Mouse (Mus musculus): Measurements from ENCODE around the gene Ttbk1.
"Not testable (repeated sequence)": the region's sequence is repeated elsewhere in the genome, so short reads cannot be mapped to it uniquely, and the experiment has no call there.

Gene Ttbk1

DNA sequence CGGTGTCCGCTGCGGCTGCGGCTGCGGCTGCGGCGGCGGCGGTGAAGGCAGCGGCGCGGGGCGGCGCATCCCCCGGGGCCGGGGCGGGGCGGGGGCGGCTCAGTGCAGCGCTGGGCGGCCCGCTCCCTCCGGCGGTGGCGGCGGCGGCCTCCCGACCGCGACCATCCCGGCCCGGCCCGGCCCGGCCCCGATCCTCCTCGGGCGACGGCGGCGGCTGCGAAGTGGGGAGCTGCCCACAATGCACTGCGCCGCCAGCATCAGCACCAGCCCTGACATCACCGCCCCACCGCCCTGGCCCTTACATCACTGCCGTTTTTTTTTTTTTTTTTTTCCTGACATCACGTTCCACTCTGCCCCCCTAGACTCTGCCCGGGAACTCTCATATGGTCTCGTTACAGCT, at the start of gene Ttbk1:
TSS of gene Ttbk1 (minus strand) at position 245 of the 400 bp plus-strand sequence.
- DNase-seq (ENCODE audit: low read depth, low spot score), result no peak

GRCm38 (mm10) chr17:46525579-46526307, 38.3 kb upstream of the Ttbk1 start:
- peak; percentile 70 for DNase-seq (ENCODE audit: low read depth, low spot score)

GRCm38 (mm10) chr17:46525065-46525464, 37.6 kb upstream of the Ttbk1 start:
- no peak for DNase-seq (ENCODE audit: low read depth, low spot score)

GRCm38 (mm10) chr17:46521963-46522668, 34.6 kb upstream of the Ttbk1 start:
- DNase-seq (ENCODE audit: low read depth, low spot score), result no peak

GRCm38 (mm10) chr17:46521174-46521573, 33.7 kb upstream of the Ttbk1 start:
- DNase-seq (ENCODE audit: low read depth, low spot score), result no peak

DNA sequence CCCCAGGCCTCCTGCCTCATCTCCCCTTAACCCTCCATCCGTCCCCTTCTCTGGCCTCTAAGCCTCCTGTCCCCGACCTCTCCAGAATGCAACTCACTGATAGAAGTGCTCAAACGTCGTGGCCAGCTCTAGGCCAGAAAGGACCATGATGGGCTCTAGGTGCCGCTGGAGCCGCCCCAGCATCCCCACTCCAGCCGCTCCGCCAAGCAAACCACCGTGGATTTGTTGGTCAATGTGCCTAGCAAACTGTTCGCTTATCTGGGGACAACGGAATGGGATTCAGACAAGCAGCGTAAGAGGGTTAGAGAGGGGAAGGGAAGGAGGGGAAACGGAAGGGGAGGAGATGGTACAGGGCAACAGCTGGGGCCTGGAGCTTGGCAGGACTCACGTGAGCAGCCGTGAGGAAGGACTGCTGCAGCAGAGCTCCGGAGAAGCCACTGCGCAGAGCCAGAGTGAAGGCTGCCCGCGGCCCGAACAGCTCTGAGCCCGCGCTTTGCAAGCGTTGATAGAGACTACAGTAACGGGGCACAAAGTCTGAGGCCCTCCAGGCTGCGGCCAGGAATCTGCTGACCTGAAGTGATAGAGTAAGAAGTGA, 33.0 kb upstream of the Ttbk1 start:
- no peak for DNase-seq (ENCODE audit: low read depth, low spot score)

GRCm38 (mm10) chr17:46519971-46520370, 32.5 kb upstream of the Ttbk1 start:
- no peak for DNase-seq (ENCODE audit: low read depth, low spot score)

GRCm38 (mm10) chr17:46513329-46513728, 25.9 kb upstream of the Ttbk1 start:
- DNase-seq (ENCODE audit: low read depth, low spot score), result no peak

- peak; percentile 66 for DNase-seq (ENCODE audit: low read depth, low spot score)
Observed at GRCm38 (mm10) chr17:46511059-46511710, 23.7 kb upstream of the Ttbk1 start.

DNA sequence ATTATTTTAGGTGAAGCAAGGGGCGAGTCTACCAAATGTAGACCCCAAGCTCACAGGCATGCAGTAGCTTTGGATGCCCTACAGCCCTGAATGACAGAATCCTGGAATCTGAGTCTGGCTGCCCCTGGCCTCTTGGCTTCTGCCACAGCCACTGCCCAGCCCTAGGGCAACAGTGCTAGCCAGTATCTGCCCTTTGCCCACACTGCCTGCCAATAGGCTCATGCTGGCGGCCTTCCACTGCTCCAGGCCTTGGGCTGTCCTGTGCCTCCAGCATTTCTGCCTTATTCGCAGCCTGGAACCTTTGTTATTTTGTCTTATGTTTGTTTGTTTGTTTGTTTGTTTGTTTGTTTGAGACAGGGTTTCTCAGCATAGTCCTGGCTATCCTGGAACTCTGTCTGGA, 18.1 kb upstream of the Ttbk1 start:
- DNase-seq (ENCODE audit: low read depth, low spot score), result peak; percentile 15

DNA sequence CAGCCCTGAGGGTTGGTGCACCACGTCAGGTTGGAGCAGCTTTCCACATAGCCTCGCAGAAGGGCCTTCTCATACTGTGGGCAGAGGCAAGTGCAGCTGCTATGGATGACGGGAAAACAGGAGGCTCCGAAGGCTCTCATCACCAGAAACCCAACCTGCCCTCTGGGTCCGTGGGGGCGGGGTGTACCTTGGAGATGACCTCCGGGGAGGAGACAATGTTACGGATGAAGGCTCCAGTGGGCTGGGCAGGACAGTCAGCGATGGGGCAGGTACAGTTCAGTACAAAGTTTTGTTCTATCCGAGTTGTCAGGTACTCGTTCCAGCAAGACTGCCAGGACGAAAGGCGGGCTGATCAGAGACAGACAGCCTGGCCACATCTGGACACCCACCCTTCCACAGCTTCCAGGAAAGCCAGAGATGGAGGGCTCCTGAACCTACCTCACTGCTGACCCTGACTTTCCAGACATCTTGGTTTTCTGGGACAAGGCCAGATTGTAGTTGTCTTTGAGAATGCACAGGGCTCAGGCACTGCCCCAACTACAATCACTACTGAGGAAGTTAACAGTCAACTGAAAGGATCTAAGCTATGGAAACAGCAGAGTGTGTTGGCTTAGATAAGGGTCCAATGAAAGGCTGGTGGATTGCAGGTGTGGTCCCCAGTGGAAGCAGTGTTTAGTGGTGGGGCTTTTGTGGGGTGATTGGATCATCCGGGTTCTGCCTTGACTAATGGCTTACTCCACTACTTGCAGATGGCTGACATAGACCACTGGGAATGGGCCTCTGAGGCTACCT, 16.6 kb upstream of the Ttbk1 start:
- no peak for DNase-seq (ENCODE audit: low read depth, low spot score)

- DNase-seq (ENCODE audit: low read depth, low spot score), result no peak
Observed at GRCm38 (mm10) chr17:46502775-46503174, 15.3 kb upstream of the Ttbk1 start.

DNA sequence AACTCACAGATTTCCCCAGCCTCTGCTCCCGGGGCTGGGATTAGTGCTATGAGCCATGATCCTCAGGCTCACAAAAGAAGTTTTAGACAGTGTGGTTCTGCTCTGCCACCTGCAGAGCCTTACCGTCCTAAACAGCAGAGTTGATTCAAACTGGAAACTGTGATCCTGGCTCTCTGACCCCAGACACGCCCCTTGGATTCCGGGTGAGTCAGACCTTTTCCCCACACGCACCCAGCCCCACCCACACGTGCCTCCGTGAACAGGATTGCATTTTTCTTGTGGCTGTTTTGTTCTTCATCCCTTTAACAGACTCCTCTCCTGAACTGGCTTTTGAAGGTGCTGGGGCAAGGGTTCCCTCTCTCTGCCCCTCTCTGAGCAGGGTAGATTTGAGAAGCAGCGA, 10.5 kb upstream of the Ttbk1 start:
- peak; percentile 88 for DNase-seq (ENCODE audit: low read depth, low spot score)

DNA sequence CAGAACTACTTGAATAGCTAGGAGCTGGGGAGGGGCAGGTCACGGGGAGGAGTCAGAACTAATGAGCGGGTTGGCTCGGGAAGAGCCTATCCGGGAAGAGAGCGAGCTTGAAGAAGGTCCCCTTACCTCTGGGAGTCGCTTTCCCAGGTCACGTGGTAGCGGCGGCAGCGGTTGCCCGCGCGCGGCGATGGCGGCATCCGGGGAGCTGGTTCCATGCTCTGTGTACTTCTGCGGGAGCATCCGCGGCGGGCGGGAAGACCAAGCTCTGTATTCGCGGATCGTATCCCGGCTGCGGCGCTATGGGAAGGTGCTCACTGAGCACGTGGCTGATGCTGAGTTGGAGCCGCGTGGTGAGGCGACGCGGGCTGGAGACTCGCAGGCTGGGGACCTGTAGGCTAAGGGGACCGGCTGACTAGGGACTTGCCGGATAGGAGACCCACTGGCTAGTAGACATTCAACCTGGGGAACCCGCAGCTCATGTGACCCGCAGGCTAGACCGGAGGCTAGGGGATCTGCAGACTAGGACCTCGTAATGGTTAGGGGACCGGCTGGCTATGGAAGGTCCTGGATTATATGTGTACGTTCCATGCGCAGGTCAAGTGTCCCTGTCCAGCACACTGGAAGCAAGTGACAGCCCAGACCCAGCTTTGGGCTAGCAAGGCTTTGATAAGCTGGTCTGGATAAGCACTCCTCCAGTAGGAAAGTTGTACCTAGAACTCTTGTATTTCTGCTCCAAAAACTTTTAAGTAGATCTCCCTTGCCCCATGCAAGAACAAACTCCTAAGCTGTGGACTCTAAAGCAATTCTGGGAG, 9.4 kb upstream of the Ttbk1 start, which contains the start of gene Dnph1:
TSS of gene Dnph1 (plus strand) at position 89 of the 812 bp plus-strand sequence.
- DNase-seq (ENCODE audit: low read depth, low spot score), result peak; percentile 94

- not testable (repeated sequence) for DNase-seq (ENCODE audit: low read depth, low spot score)
Observed at GRCm38 (mm10) chr17:46496081-46496480, 8.6 kb upstream of the Ttbk1 start.

DNA sequence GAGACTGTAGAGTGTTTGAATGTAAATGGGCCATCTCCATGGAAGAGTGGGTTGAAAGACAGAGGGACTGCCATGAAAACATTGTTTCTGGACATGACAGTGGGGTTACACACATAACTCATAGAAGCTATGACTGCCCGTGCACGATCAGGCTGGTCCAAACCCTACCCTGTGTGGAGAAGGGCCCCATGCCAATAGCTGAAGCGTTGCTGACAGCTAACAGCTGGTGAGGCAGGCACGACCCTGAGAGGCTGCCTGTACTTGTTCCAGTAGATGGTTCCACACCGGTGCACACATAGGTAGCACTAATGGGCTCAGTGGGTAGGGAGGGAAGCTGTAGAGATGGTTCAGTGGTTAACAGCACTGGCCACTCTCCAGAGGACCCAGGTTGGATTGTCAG, 8.0 kb upstream of the Ttbk1 start:
- DNase-seq (ENCODE audit: low read depth, low spot score), result no peak

- DNase-seq (ENCODE audit: low read depth, low spot score), result no peak
Observed at GRCm38 (mm10) chr17:46486995-46487394, 480 bp downstream of the Ttbk1 start.

DNA sequence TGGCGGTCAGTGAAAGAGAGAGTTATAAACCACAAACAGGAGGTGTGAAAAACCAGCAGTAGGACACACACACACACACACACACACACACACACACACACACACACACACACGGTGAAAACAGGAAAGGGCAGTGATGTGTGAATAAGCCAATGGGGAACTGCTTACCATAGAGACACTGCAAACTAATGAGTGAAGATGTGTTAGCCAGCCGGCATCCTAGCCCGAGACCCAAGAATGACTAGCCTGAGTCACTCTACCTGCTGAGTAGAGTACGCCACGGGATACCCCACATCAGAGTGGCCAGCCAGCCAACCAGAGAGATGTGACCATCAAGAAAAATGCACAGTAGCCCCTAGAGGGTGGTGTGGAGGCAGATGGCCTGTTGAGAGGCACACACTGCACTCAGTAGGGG, 3.0 kb downstream of the Ttbk1 start:
- no peak for DNase-seq (ENCODE audit: low read depth, low spot score)

DNA sequence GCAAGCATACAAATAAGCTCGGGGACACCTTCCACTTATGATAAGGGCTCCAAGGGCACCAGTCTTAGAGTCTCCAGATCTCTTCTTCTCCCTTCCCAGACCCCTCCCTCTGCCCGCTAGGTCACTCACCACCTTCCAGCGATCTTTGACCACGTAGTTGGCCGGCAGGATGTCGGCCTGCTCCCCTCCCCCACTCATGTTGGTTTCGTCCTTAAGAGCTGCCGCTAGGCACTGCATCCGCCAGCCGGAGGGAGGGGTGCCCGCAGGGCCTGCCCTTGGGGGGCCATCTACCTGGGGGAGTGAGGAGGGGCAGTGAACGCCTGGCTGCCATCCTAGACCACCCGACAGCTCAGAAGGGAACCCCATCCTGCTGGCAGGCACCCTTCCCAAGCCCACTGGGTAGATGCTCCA, 3.4 kb downstream of the Ttbk1 start:
- DNase-seq (ENCODE audit: low read depth, low spot score), result no peak

GRCm38 (mm10) chr17:46483561-46484001, 3.9 kb downstream of the Ttbk1 start:
- DNase-seq (ENCODE audit: low read depth, low spot score), result no peak
